Mouse (Mus musculus): ENCODE data around the gene Tcf19. TPM values are rescaled to one million over a fixed set of nuclear protein-coding genes. Genes with fewer than 3 reads are reported as not detected.

Tcf19 gene
- polyA plus RNA-seq, 1 experiment from 2014 or later: 8.5 TPM

DNA sequence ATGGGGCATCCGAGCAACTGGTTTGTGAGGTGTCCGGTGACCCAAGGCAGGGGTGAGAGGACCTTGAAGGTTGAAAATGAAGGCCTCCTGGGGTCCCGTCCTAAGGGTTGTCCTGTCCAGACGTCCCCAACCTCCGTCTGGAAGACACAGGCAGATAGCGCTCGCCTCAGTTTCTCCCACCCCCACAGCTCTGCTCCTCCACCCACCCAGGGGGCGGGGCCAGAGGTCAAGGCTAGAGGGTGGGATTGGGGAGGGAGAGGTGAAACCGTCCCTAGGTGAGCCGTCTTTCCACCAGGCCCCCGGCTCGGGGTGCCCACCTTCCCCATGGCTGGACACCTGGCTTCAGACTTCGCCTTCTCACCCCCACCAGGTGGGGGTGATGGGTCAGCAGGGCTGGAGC lies 10.8 kb downstream of the Tcf19 start, which contains the start of gene Pou5f1:
Gene Pou5f1, plus strand, starts transcription at position 243 of the 400 bp plus-strand sequence.
- 31% methylated on average over 13 of the region's 13 CpGs for WGBS
- H3K9ac ChIP-seq (ENCODE audit: low read depth, low read length): no peak within 1 kb of the TSS
- H3K4me1 ChIP-seq (ENCODE audit: control insufficient read depth, insufficient read depth, low read length): no peaks in the 10 kb centered on the region
- H3K4me2 ChIP-seq (ENCODE audit: low read length): no peak within 1 kb of the TSS
- H3K4me3 ChIP-seq (ENCODE audit: low read depth, low read length): no peak within 1 kb of the TSS
- no peak within 1 kb of the TSS for H3K27ac ChIP-seq (ENCODE audit: low read length)
- ATAC-seq: no peak
- peaks cover 25% of the 10 kb centered on the region for H3K27me3 ChIP-seq (ENCODE audit: control insufficient read depth, insufficient read depth, low read depth, low read length)
- no peaks in the 10 kb centered on the region for H3K36me3 ChIP-seq (ENCODE audit: control insufficient read depth, insufficient read depth, low read length)
- H3K9me3 ChIP-seq (replicated peaks; ENCODE audit: control insufficient read depth, low read length, poor library complexity, severe bottlenecking): no peaks in the 10 kb centered on the region

DNA sequence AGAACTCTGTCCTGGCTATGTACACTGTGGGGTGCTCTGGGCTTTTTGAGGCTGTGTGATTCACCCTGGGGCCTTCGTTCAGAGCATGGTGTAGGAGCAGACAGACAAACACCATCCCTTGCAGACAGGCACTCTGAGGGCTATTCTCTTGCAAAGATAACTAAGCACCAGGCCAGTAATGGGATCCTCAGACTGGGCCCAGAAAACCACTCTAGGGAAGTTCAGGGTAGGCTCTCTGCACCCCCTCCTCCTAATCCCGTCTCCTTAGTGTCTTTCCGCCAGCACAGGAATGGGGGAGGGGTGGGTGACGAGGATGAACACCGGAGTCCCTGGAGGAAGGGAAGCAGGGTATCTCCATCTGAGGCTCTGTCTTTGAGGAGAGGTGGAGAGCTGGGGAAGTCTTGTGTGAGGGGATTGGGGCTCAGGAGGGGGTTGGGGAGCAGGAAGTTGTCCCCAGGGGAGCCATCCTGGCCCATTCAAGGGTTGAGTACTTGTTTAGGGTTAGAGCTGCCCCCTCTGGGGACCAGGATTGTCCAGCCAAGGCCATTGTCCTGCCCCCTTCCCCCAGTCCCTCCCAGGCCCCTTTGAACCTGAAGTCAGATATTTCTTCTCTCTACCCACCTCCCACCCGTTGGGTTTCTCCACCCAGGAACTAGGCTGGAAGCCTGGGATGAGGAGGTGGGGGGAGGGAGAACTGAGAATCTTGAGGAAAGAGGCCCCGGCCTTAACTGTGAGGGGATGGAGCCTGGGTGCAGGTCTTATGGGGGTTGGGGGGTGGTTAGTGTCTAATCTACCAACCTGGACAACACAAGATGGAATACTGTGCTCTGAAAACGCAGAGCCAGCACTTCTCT lies 11.8 kb downstream of the Tcf19 start:
- WGBS: 10% methylated on average over 8 of the region's 8 CpGs
- H3K9ac ChIP-seq (ENCODE audit: low read depth, low read length): no peak overlapping the region
- no peaks in the 10 kb centered on the region for H3K9me3 ChIP-seq (replicated peaks; ENCODE audit: control insufficient read depth, low read length, poor library complexity, severe bottlenecking)

DNA sequence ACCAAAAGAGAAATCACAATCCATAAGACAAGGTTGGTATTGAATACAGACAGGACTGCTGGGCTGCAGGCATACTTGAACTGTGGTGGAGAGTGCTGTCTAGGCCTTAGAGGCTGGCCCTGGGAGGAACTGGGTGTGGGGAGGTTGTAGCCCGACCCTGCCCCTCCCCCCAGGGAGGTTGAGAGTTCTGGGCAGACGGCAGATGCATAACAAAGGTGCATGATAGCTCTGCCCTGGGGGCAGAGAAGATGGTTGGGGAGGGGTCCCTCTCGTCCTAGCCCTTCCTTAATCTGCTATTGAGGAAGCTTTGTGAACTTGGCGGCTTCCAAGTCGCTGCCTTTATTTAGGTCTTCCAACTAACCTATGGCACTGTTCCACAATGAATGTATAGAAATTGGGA lies 12.8 kb downstream of the Tcf19 start:
- 26% methylated on average over 5 of the region's 5 CpGs for WGBS
- H3K27ac ChIP-seq (ENCODE audit: low read length): no peak overlapping the region
- peaks cover 25% of the 10 kb centered on the region for H3K27me3 ChIP-seq (ENCODE audit: control insufficient read depth, insufficient read depth, low read depth, low read length)
- no peaks in the 10 kb centered on the region for H3K36me3 ChIP-seq (ENCODE audit: control insufficient read depth, insufficient read depth, low read length)
- ATAC-seq: no peak
- H3K4me1 ChIP-seq (ENCODE audit: control insufficient read depth, insufficient read depth, low read length): no peaks in the 10 kb centered on the region
- no peak overlapping the region for H3K4me2 ChIP-seq (ENCODE audit: low read length)
- no peaks in the 10 kb centered on the region for H3K9me3 ChIP-seq (replicated peaks; ENCODE audit: control insufficient read depth, low read length, poor library complexity, severe bottlenecking)
- no peak overlapping the region for H3K4me3 ChIP-seq (ENCODE audit: low read depth, low read length)
- H3K9ac ChIP-seq (ENCODE audit: low read depth, low read length): no peak overlapping the region

More for the DNA sequence above, 11.8 kb downstream of the Tcf19 start:
- no peaks in the 10 kb centered on the region for H3K4me1 ChIP-seq (ENCODE audit: control insufficient read depth, insufficient read depth, low read length)
- H3K27ac ChIP-seq (ENCODE audit: low read length): no peak overlapping the region
- H3K36me3 ChIP-seq (ENCODE audit: control insufficient read depth, insufficient read depth, low read length): no peaks in the 10 kb centered on the region
- no peak overlapping the region for H3K4me2 ChIP-seq (ENCODE audit: low read length)
- H3K4me3 ChIP-seq (ENCODE audit: low read depth, low read length): no peak overlapping the region
- ATAC-seq: no peak
- peaks cover 25% of the 10 kb centered on the region for H3K27me3 ChIP-seq (ENCODE audit: control insufficient read depth, insufficient read depth, low read depth, low read length)

DNA sequence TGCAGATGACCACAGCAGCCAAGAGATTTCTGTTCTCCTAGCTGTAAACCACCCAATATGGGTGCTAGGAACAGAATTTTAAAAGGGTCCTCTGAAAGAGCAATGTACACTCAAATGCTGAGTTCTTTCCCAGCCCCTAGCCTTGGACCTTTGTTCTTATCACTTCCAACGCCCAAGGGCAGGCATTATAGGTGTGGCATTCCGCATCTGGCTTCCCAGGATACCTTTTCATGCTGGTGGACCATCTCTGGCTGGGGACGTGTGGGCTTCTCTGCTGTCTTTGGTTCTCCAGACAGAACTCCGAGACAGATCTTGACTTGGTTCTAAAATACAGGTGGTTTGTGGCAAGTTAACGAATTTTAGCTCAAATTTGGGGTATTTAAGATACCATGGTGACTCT lies 13.9 kb downstream of the Tcf19 start:
- Histone ChIP-seq H3K9me3 (replicated peaks; ENCODE audit: control insufficient read depth, low read length, poor library complexity, severe bottlenecking) (no peaks in the 10 kb centered on the region), H3K27ac (ENCODE audit: low read length) (no peak overlapping the region), H3K4me1 (ENCODE audit: control insufficient read depth, insufficient read depth, low read length) (no peaks in the 10 kb centered on the region), H3K36me3 (ENCODE audit: control insufficient read depth, insufficient read depth, low read length) (no peaks in the 10 kb centered on the region), H3K4me2 (ENCODE audit: low read length) (no peak overlapping the region), H3K9ac (ENCODE audit: low read depth, low read length) (no peak overlapping the region), H3K27me3 (ENCODE audit: control insufficient read depth, insufficient read depth, low read depth, low read length) (peaks cover 22% of the 10 kb centered on the region), H3K4me3 (ENCODE audit: low read depth, low read length) (no peak overlapping the region)
- WGBS: 48% methylated on average over 5 of the region's 5 CpGs
- no peak for ATAC-seq

DNA sequence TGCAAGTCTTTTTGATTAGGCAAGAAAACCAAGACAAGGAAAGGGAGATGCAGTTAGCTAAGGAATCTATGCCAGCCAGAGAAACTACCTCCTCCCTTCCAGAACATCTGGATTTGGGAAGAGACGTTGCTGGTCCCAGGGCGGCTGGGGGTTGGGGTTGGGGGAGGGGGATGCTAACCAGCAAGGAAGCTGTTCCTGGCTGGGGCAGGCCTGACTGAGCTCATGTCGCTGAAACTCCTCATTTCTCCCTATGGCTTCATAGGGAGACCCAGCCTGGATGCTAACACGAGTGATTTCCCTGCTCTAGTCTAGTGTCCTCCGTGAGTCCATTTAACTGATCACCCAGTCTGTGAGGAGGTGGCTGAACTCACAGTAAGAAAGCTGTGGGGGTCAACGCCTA lies 14.4 kb downstream of the Tcf19 start:
- no peaks in the 10 kb centered on the region for H3K36me3 ChIP-seq (ENCODE audit: control insufficient read depth, insufficient read depth, low read length)
- no peaks in the 10 kb centered on the region for H3K4me1 ChIP-seq (ENCODE audit: control insufficient read depth, insufficient read depth, low read length)
- H3K9me3 ChIP-seq (replicated peaks; ENCODE audit: control insufficient read depth, low read length, poor library complexity, severe bottlenecking): no peaks in the 10 kb centered on the region
- WGBS: 9% methylated on average over 6 of the region's 6 CpGs
- no peak overlapping the region for H3K27ac ChIP-seq (ENCODE audit: low read length)
- H3K4me2 ChIP-seq (ENCODE audit: low read length): no peak overlapping the region
- H3K9ac ChIP-seq (ENCODE audit: low read depth, low read length): no peak overlapping the region
- peaks cover 18% of the 10 kb centered on the region for H3K27me3 ChIP-seq (ENCODE audit: control insufficient read depth, insufficient read depth, low read depth, low read length)
- ATAC-seq: no peak
- no peak overlapping the region for H3K4me3 ChIP-seq (ENCODE audit: low read depth, low read length)

DNA sequence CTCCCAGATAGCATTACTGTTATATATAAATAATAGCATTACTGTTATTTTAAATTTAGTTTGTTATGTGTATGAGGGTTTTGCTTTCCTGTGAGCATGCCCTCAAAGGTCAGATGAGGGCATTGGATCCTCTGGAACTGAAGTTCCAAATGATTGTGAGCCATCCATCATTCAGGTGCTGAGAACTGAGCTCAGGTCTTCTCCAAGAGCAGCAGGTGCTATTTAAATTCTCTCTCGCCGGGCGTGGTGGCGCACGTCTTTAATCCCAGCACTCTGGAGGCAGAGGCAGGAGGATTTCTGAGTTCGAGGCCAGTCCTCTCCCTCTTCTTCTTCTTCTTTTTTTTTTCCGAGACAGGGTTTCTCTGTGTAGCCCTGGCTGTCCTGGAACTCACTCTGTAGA lies 19.5 kb downstream of the Tcf19 start:
- Histone ChIP-seq H3K4me3 (ENCODE audit: low read depth, low read length) (no peak overlapping the region), H3K9me3 (replicated peaks; ENCODE audit: control insufficient read depth, low read length, poor library complexity, severe bottlenecking) (no peaks in the 10 kb centered on the region), H3K27ac (ENCODE audit: low read length) (no peak overlapping the region), H3K36me3 (ENCODE audit: control insufficient read depth, insufficient read depth, low read length) (no peaks in the 10 kb centered on the region), H3K27me3 (ENCODE audit: control insufficient read depth, insufficient read depth, low read depth, low read length) (no peaks in the 10 kb centered on the region), H3K4me2 (ENCODE audit: low read length) (no peak overlapping the region), H3K9ac (ENCODE audit: low read depth, low read length) (no peak overlapping the region), H3K4me1 (ENCODE audit: control insufficient read depth, insufficient read depth, low read length) (no peaks in the 10 kb centered on the region)
- no peak for ATAC-seq
- 94% methylated on average over 7 of the region's 7 CpGs for WGBS

DNA sequence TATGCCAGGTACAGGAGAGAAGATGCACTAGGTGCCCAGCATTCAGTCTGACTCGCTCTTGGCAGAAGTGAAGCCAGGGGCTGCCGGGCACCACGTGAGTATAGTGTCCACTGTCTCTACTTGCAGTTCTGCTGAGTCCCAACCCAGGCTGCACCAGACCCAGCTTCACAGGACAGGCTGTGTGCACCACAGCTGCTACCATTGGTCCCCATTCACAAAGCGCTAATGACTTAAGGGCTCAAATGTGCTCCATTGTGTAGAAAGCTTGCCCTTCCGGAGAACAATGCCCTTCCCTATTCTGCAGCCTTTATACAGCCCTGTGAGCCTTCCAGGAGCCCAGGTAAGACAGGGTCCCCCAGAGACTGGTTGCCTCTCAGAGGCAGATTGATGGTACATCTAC lies 26.3 kb downstream of the Tcf19 start:
- no peak overlapping the region for H3K9ac ChIP-seq (ENCODE audit: low read depth, low read length)
- H3K4me3 ChIP-seq (ENCODE audit: low read depth, low read length): no peak overlapping the region
- H3K4me2 ChIP-seq (ENCODE audit: low read length): no peak overlapping the region
- no peaks in the 10 kb centered on the region for H3K36me3 ChIP-seq (ENCODE audit: control insufficient read depth, insufficient read depth, low read length)
- no peak for ATAC-seq
- 50% methylated on average over 5 of the region's 5 CpGs for WGBS
- H3K27ac ChIP-seq (ENCODE audit: low read length): no peak overlapping the region
- no peaks in the 10 kb centered on the region for H3K9me3 ChIP-seq (replicated peaks; ENCODE audit: control insufficient read depth, low read length, poor library complexity, severe bottlenecking)
- no peaks in the 10 kb centered on the region for H3K27me3 ChIP-seq (ENCODE audit: control insufficient read depth, insufficient read depth, low read depth, low read length)
- H3K4me1 ChIP-seq (ENCODE audit: control insufficient read depth, insufficient read depth, low read length): no peaks in the 10 kb centered on the region

DNA sequence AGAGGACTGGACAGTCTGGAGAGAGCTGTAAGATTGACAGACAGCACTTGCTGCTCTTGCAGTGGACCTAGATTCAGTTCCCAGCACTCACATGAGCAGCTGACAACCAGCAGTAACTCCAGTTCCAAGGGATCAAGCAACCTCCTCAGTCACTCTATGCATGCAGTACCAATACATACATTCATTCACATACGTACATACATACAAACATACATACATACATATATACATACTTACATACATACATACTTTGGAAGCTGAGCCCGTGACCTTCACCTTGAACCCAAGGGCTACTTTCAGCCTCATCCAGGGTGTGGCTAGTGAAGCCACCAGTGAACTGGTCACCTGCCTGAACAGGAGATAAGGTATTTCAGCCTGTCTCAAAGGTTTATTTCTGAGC lies 28.6 kb downstream of the Tcf19 start:
- Histone ChIP-seq H3K36me3 (ENCODE audit: control insufficient read depth, insufficient read depth, low read length) (no peaks in the 10 kb centered on the region), H3K4me2 (ENCODE audit: low read length) (no peak overlapping the region), H3K27me3 (ENCODE audit: control insufficient read depth, insufficient read depth, low read depth, low read length) (no peaks in the 10 kb centered on the region), H3K27ac (ENCODE audit: low read length) (no peak overlapping the region), H3K4me3 (ENCODE audit: low read depth, low read length) (no peak overlapping the region), H3K9ac (ENCODE audit: low read depth, low read length) (no peak overlapping the region), H3K9me3 (replicated peaks; ENCODE audit: control insufficient read depth, low read length, poor library complexity, severe bottlenecking) (no peaks in the 10 kb centered on the region), H3K4me1 (ENCODE audit: control insufficient read depth, insufficient read depth, low read length) (no peaks in the 10 kb centered on the region)
- no peak for ATAC-seq
- 98% methylated on average over 2 of the region's 2 CpGs for WGBS

DNA sequence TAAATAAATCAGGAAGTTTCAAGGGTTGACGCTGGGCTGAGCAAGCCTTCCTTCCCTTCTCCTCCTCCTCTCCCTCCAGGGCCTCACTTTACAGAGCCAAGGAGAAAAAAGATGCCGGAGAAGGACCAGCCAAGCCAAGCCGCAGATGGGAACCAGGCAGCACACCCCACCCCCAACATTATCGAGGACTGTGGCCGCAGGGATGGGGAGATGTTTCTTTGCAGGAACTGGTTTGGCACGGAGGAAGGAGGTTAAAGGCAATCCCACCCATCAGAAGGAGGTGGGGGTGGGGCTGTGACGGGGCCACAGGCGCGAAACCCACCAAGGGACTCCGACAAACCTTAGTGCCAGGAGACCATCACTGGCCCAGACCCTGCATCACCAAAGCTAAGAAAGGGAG lies 29.9 kb downstream of the Tcf19 start:
- no peaks in the 10 kb centered on the region for H3K4me1 ChIP-seq (ENCODE audit: control insufficient read depth, insufficient read depth, low read length)
- H3K4me2 ChIP-seq (ENCODE audit: low read length): no peak overlapping the region
- no peak overlapping the region for H3K9ac ChIP-seq (ENCODE audit: low read depth, low read length)
- no peaks in the 10 kb centered on the region for H3K36me3 ChIP-seq (ENCODE audit: control insufficient read depth, insufficient read depth, low read length)
- H3K27ac ChIP-seq (ENCODE audit: low read length): no peak overlapping the region
- H3K9me3 ChIP-seq (replicated peaks; ENCODE audit: control insufficient read depth, low read length, poor library complexity, severe bottlenecking): no peaks in the 10 kb centered on the region
- no peak overlapping the region for H3K4me3 ChIP-seq (ENCODE audit: low read depth, low read length)
- H3K27me3 ChIP-seq (ENCODE audit: control insufficient read depth, insufficient read depth, low read depth, low read length): no peaks in the 10 kb centered on the region
- 73% methylated on average over 10 of the region's 10 CpGs for WGBS
- no peak for ATAC-seq

Measured in midbrain, embryonic 16.5 days (tissue).